Mouse (Mus musculus): ENCODE results near the gene Tagap.

- TF ChIP-seq POLR2A (IDR thresholded peaks at IDR 0.05; ENCODE audit: control insufficient read depth, low read depth, low read length) (no peak), CTCF (IDR thresholded peaks at IDR 0.05; ENCODE audit: control insufficient read depth, insufficient read depth, insufficient replicate concordance, low read depth, low read length) (no peak)
Observed at GRCm38 (mm10) chr17:7925413-7926160, at the start of gene Tagap.
